Mouse (Mus musculus): ENCODE results near the gene Dppa4. TPM values are rescaled to one million over a fixed set of nuclear protein-coding genes. Genes with fewer than 3 reads are reported as not detected.
"Not testable (repeated sequence)": the region's sequence is repeated elsewhere in the genome, so short reads cannot be mapped to it uniquely, and the experiment has no call there.

Gene Dppa4
- polyA plus RNA-seq, 1 experiment = not detected

- TF ChIP-seq POLR2A (IDR thresholded peaks at IDR 0.05; ENCODE audit: control insufficient read depth, extremely low read depth, insufficient read depth, low read length, poor library complexity) = no peak
- DNase-seq = peak; percentile 2
- H3K27ac ChIP-seq (ENCODE audit: control insufficient read depth, insufficient read depth, low read length) = no peak overlapping the region
- H3K27me3 ChIP-seq (ENCODE audit: control insufficient read depth, insufficient read depth, low read length) = no peaks in the 10 kb centered on the region
- WGBS = 37% methylated on average over 3 of the region's 3 CpGs
- no peak overlapping the region for H3K4me3 ChIP-seq (ENCODE audit: control insufficient read depth, insufficient read depth, low read length)
- H3K4me1 ChIP-seq (replicated peaks; ENCODE audit: control insufficient read depth, insufficient read depth, low read length) = no peaks in the 10 kb centered on the region
- no peaks in the 10 kb centered on the region for H3K36me3 ChIP-seq (ENCODE audit: control insufficient read depth, insufficient read depth, low read length)
These were observed 16.4 kb downstream of the Dppa4 start for GRCm38 (mm10) chr16:48299884-48300283.

- no peak for TF ChIP-seq CTCF (IDR thresholded peaks at IDR 0.05; ENCODE audit: borderline replicate concordance, control insufficient read depth, extremely low read depth, insufficient read depth, low read length, poor library complexity)
- TF ChIP-seq POLR2A (IDR thresholded peaks at IDR 0.05; ENCODE audit: control insufficient read depth, extremely low read depth, insufficient read depth, low read length, poor library complexity) = no peak
- Histone ChIP-seq H3K4me1 (replicated peaks; ENCODE audit: control insufficient read depth, insufficient read depth, low read length) (no peaks in the 10 kb centered on the region), H3K4me3 (ENCODE audit: control insufficient read depth, insufficient read depth, low read length) (no peak within 1 kb of the TSS), H3K36me3 (ENCODE audit: control insufficient read depth, insufficient read depth, low read length) (no peaks in the 10 kb centered on the region), H3K27me3 (ENCODE audit: control insufficient read depth, insufficient read depth, low read length) (no peaks in the 10 kb centered on the region), H3K27ac (ENCODE audit: control insufficient read depth, insufficient read depth, low read length) (no peak within 1 kb of the TSS)
- DNase-seq = no peak
- 95% methylated on average over 7 of the region's 7 CpGs for WGBS
These were observed 20.0 kb downstream of the Dppa4 start, which contains the start of gene Dppa2 for GRCm38 (mm10) chr16:48303509-48303908. TSS of gene Dppa2 (plus strand) at chr16:48303908.

GRCm38 (mm10) chr16:48303983-48304382 is 20.4 kb downstream of the Dppa4 start:
- Histone ChIP-seq H3K4me1 (replicated peaks; ENCODE audit: control insufficient read depth, insufficient read depth, low read length) (no peaks in the 10 kb centered on the region), H3K27me3 (ENCODE audit: control insufficient read depth, insufficient read depth, low read length) (no peaks in the 10 kb centered on the region), H3K27ac (ENCODE audit: control insufficient read depth, insufficient read depth, low read length) (no peak overlapping the region), H3K4me3 (ENCODE audit: control insufficient read depth, insufficient read depth, low read length) (no peak overlapping the region), H3K36me3 (ENCODE audit: control insufficient read depth, insufficient read depth, low read length) (no peaks in the 10 kb centered on the region)
- TF ChIP-seq POLR2A (IDR thresholded peaks at IDR 0.05; ENCODE audit: control insufficient read depth, extremely low read depth, insufficient read depth, low read length, poor library complexity) (no peak), CTCF (IDR thresholded peaks at IDR 0.05; ENCODE audit: borderline replicate concordance, control insufficient read depth, extremely low read depth, insufficient read depth, low read length, poor library complexity) (no peak)
- 92% methylated on average over 3 of the region's 3 CpGs for WGBS
- no peak for DNase-seq

- not testable (repeated sequence) for DNase-seq; H3K27me3 ChIP-seq (ENCODE audit: control insufficient read depth, insufficient read depth, low read length); H3K36me3 ChIP-seq (ENCODE audit: control insufficient read depth, insufficient read depth, low read length); H3K4me3 ChIP-seq (ENCODE audit: control insufficient read depth, insufficient read depth, low read length); H3K4me1 ChIP-seq (replicated peaks; ENCODE audit: control insufficient read depth, insufficient read depth, low read length); H3K27ac ChIP-seq (ENCODE audit: control insufficient read depth, insufficient read depth, low read length)
- 95% methylated on average over 10 of the region's 10 CpGs for WGBS
These were observed 25.4 kb downstream of the Dppa4 start for GRCm38 (mm10) chr16:48308916-48309315.

- TF ChIP-seq CTCF (IDR thresholded peaks at IDR 0.05; ENCODE audit: borderline replicate concordance, control insufficient read depth, extremely low read depth, insufficient read depth, low read length, poor library complexity) (no peak), POLR2A (IDR thresholded peaks at IDR 0.05; ENCODE audit: control insufficient read depth, extremely low read depth, insufficient read depth, low read length, poor library complexity) (no peak)
- Histone ChIP-seq H3K4me1 (replicated peaks; ENCODE audit: control insufficient read depth, insufficient read depth, low read length) (no peaks in the 10 kb centered on the region), H3K27ac (ENCODE audit: control insufficient read depth, insufficient read depth, low read length) (no peak overlapping the region), H3K27me3 (ENCODE audit: control insufficient read depth, insufficient read depth, low read length) (no peaks in the 10 kb centered on the region), H3K4me3 (ENCODE audit: control insufficient read depth, insufficient read depth, low read length) (no peak overlapping the region), H3K36me3 (ENCODE audit: control insufficient read depth, insufficient read depth, low read length) (no peaks in the 10 kb centered on the region)
- 93% methylated on average over 12 of the region's 12 CpGs for WGBS
- no peak for DNase-seq
These were observed 26.5 kb downstream of the Dppa4 start for GRCm38 (mm10) chr16:48309912-48310630.

- Histone ChIP-seq H3K4me3 (ENCODE audit: control insufficient read depth, insufficient read depth, low read length) (no peak overlapping the region), H3K4me1 (replicated peaks; ENCODE audit: control insufficient read depth, insufficient read depth, low read length) (no peaks in the 10 kb centered on the region), H3K36me3 (ENCODE audit: control insufficient read depth, insufficient read depth, low read length) (no peaks in the 10 kb centered on the region), H3K27ac (ENCODE audit: control insufficient read depth, insufficient read depth, low read length) (no peak overlapping the region), H3K27me3 (ENCODE audit: control insufficient read depth, insufficient read depth, low read length) (no peaks in the 10 kb centered on the region)
- WGBS = 94% methylated on average over 3 of the region's 3 CpGs
- no peak for DNase-seq
- TF ChIP-seq POLR2A (IDR thresholded peaks at IDR 0.05; ENCODE audit: control insufficient read depth, extremely low read depth, insufficient read depth, low read length, poor library complexity) = no peak
These were observed 31.8 kb downstream of the Dppa4 start for GRCm38 (mm10) chr16:48315294-48315693.

- H3K27ac ChIP-seq (ENCODE audit: control insufficient read depth, insufficient read depth, low read length) = no peak overlapping the region
- no peaks in the 10 kb centered on the region for H3K27me3 ChIP-seq (ENCODE audit: control insufficient read depth, insufficient read depth, low read length)
- H3K36me3 ChIP-seq (ENCODE audit: control insufficient read depth, insufficient read depth, low read length) = no peaks in the 10 kb centered on the region
- H3K4me3 ChIP-seq (ENCODE audit: control insufficient read depth, insufficient read depth, low read length) = no peak overlapping the region
- TF ChIP-seq CTCF (IDR thresholded peaks at IDR 0.05; ENCODE audit: borderline replicate concordance, control insufficient read depth, extremely low read depth, insufficient read depth, low read length, poor library complexity) = no peak
- no peak for TF ChIP-seq POLR2A (IDR thresholded peaks at IDR 0.05; ENCODE audit: control insufficient read depth, extremely low read depth, insufficient read depth, low read length, poor library complexity)
- H3K4me1 ChIP-seq (replicated peaks; ENCODE audit: control insufficient read depth, insufficient read depth, low read length) = no peaks in the 10 kb centered on the region
- DNase-seq = no peak
- over 99% methylated on average over 6 of the region's 6 CpGs for WGBS
These were observed 37.2 kb downstream of the Dppa4 start for GRCm38 (mm10) chr16:48320781-48321180.

All from thymus, adult 2 months (tissue).